Mouse (Mus musculus) heart, postnatal 0 days (tissue): ENCODE results near the gene Klf13.

ENCODE experiments used
- CTCF ChIP-seq: IDR thresholded peaks from 2 replicates; pipeline ENCODE4 v1.5.1; 2016; ENCODE audit warnings: antibody characterized with exemption, control low read depth, low read depth
- EP300 ChIP-seq: IDR thresholded peaks from 2 replicates; pipeline ENCODE4 v1.6.1; 2016; ENCODE audit warnings: antibody characterized with exemption, low read depth

- TF ChIP-seq CTCF (no peak), EP300 (no peak)
Observed at GRCm38 (mm10) chr7:63930132-63930531, 8.6 kb downstream of the Klf13 start.
